Mouse (Mus musculus) intestine, embryonic 15.5 days (tissue): ENCODE data around the gene Crip2. TPM values are rescaled to one million over a fixed set of nuclear protein-coding genes. Genes with fewer than 3 reads are reported as not detected.

ENCODE experiments used
- ATAC-seq: fragments of 200-750 bp; cut with Nextera tagmentation; 2 replicates; pipeline ENCODE4 v1.8.0; 2017; ENCODE audit warnings: moderate TSS enrichment, moderate library complexity
- H3K27ac ChIP-seq: fragments of 300-500 bp; sonication (generic); 2 replicates; pipeline ENCODE4 v1.5.1; 2015; ENCODE audit warnings: mild to moderate bottlenecking, inconsistent platforms
- H3K27me3 ChIP-seq: fragments of 300-500 bp; sonication (generic); replicated peaks from 2 replicates; pipeline ENCODE4 v1.6.1; 2015; ENCODE audit warnings: inconsistent platforms
- H3K36me3 ChIP-seq: fragments of 300-500 bp; sonication (generic); 2 replicates; pipeline ENCODE4 v1.6.1; 2015; ENCODE audit warnings: inconsistent platforms
- H3K4me1 ChIP-seq: fragments of 300-500 bp; sonication (generic); replicated peaks from 2 replicates; pipeline ENCODE4 v1.6.1; 2015; ENCODE audit warnings: inconsistent platforms
- H3K4me2 ChIP-seq: fragments of 300-500 bp; sonication (generic); replicated peaks from 2 replicates; pipeline ENCODE4 v1.6.1; 2015; ENCODE audit warnings: mild to moderate bottlenecking, inconsistent platforms
- H3K4me3 ChIP-seq: fragments of 300-500 bp; sonication (generic); replicated peaks from 2 replicates; pipeline ENCODE4 v1.5.1; 2015; ENCODE audit warnings: inconsistent platforms
- H3K9ac ChIP-seq: fragments of 300-500 bp; sonication (generic); 2 replicates; pipeline ENCODE4 v1.6.1; 2015; ENCODE audit warnings: inconsistent platforms
- H3K9me3 ChIP-seq: fragments of 300-500 bp; sonication (generic); 2 replicates; pipeline ENCODE4 v1.6.1; 2016; ENCODE audit warnings: inconsistent platforms
- WGBS: fragments of 180-500 bp; shearing (Covaris S2); methylation state at CpG from one replicate; pipeline ENCODE4 v1.1.7; 2015; 5-methylcytosine and 5-hydroxymethylcytosine counted together
- polyA plus RNA-seq: library from polyadenylated mRNA; unstranded; fragments of >200 nt; fragmentation: Nextera tagmentation; extraction: Ambion mirVana; gene quantifications from 2 replicates; pipeline ENCODE4 v1.2.1, GENCODE M21; 2015

Crip2 gene
- polyA plus RNA-seq, 1 experiment from 2014 or later: 122 TPM

GRCm38 (mm10) chr12:113143164-113143563, 3.1 kb downstream of the Crip2 start:
- Histone ChIP-seq H3K27ac (peak overlapping the region; percentile 62; the same call in 1 of the 2 replicates), H3K4me3 (peak overlapping the region; percentile 47; the same call in 1 of the 2 replicates), H3K9ac (no peak overlapping the region), H3K36me3 (no peaks in the 10 kb centered on the region), H3K4me2 (peak overlapping the region; percentile 88), H3K9me3 (no peaks in the 10 kb centered on the region), H3K27me3 (peaks cover 16% of the 10 kb centered on the region; the same call in 1 of the 2 replicates), H3K4me1 (peaks cover 67% of the 10 kb centered on the region)
- no peak for ATAC-seq
- WGBS: 46% methylated on average over 7 of the region's 7 CpGs

- H3K9me3 ChIP-seq: no peaks in the 10 kb centered on the region
- ATAC-seq: no peak
- no peak overlapping the region for H3K4me2 ChIP-seq
- H3K4me1 ChIP-seq: peaks cover 68% of the 10 kb centered on the region
- 84% methylated on average over 20 of the region's 20 CpGs for WGBS
- H3K9ac ChIP-seq: no peak overlapping the region
- no peaks in the 10 kb centered on the region for H3K36me3 ChIP-seq
- H3K27me3 ChIP-seq: peaks cover 16% of the 10 kb centered on the region; the same call in 1 of the 2 replicates
- H3K4me3 ChIP-seq: no peak overlapping the region
- no peak overlapping the region for H3K27ac ChIP-seq
These were observed 4.1 kb downstream of the Crip2 start for GRCm38 (mm10) chr12:113144001-113144756.

- H3K9ac ChIP-seq: no peak overlapping the region
- H3K27ac ChIP-seq: no peak overlapping the region
- peaks cover 20% of the 10 kb centered on the region; the same call in 1 of the 2 replicates for H3K27me3 ChIP-seq
- no peak overlapping the region for H3K4me2 ChIP-seq
- H3K4me1 ChIP-seq: peaks cover 61% of the 10 kb centered on the region
- H3K36me3 ChIP-seq: no peaks in the 10 kb centered on the region
- no peaks in the 10 kb centered on the region for H3K9me3 ChIP-seq
- no peak overlapping the region for H3K4me3 ChIP-seq
- 93% methylated on average over 16 of the region's 16 CpGs for WGBS
- ATAC-seq: no peak
These were observed 4.8 kb downstream of the Crip2 start for GRCm38 (mm10) chr12:113144886-113145285.

- H3K36me3 ChIP-seq: no peaks in the 10 kb centered on the region
- H3K9me3 ChIP-seq: no peaks in the 10 kb centered on the region
- H3K4me2 ChIP-seq: no peak overlapping the region
- 90% methylated on average over 5 of the region's 5 CpGs for whole genome bisulfite sequencing
- no peak overlapping the region for H3K9ac ChIP-seq
- H3K4me1 ChIP-seq: peaks cover 54% of the 10 kb centered on the region
- ATAC-seq: no peak
- no peak overlapping the region for H3K27ac ChIP-seq
- no peak overlapping the region for H3K4me3 ChIP-seq
- peaks cover 21% of the 10 kb centered on the region for H3K27me3 ChIP-seq
These were observed 5.6 kb downstream of the Crip2 start for GRCm38 (mm10) chr12:113145591-113145990.

GRCm38 (mm10) chr12:113146112-113147057, 6.3 kb downstream of the Crip2 start, which contains the start of gene Crip1:
Gene Crip1, plus strand, starts transcription at chr12:113146316.
- H3K27ac ChIP-seq: no peak within 1 kb of the TSS
- peak; percentile 15 for ATAC-seq
- H3K27me3 ChIP-seq: peaks cover 16% of the 10 kb centered on the region
- H3K4me2 ChIP-seq: peak within 1 kb of the TSS; percentile 43
- 11% methylated on average over 45 of the region's 45 CpGs for WGBS
- no peak within 1 kb of the TSS for H3K9ac ChIP-seq
- H3K9me3 ChIP-seq: no peaks in the 10 kb centered on the region
- H3K36me3 ChIP-seq: no peaks in the 10 kb centered on the region
- 0 out of 2 replicates have a peak within 1 kb of the TSS, but pooled peaks have one; percentile 13 for H3K4me3 ChIP-seq
- peaks cover 48% of the 10 kb centered on the region for H3K4me1 ChIP-seq

GRCm38 (mm10) chr12:113147481-113147880, 7.4 kb downstream of the Crip2 start:
- H3K27me3 ChIP-seq: peaks cover 6% of the 10 kb centered on the region
- H3K36me3 ChIP-seq: no peaks in the 10 kb centered on the region
- H3K4me3 ChIP-seq: no peak overlapping the region
- H3K4me1 ChIP-seq: peaks cover 46% of the 10 kb centered on the region
- H3K27ac ChIP-seq: no peak overlapping the region
- H3K9ac ChIP-seq: no peak overlapping the region
- WGBS: 79% methylated on average over 8 of the region's 8 CpGs
- no peak overlapping the region for H3K4me2 ChIP-seq
- no peaks in the 10 kb centered on the region for H3K9me3 ChIP-seq
- ATAC-seq: no peak

GRCm38 (mm10) chr12:113148381-113149035, 8.5 kb downstream of the Crip2 start:
- WGBS: 43% methylated on average over 16 of the region's 16 CpGs
- Histone ChIP-seq H3K36me3 (no peaks in the 10 kb centered on the region), H3K9me3 (no peaks in the 10 kb centered on the region), H3K27ac (no peak overlapping the region), H3K27me3 (peaks cover 6% of the 10 kb centered on the region), H3K4me3 (no peak overlapping the region), H3K4me1 (peaks cover 35% of the 10 kb centered on the region), H3K9ac (no peak overlapping the region), H3K4me2 (no peak overlapping the region)
- ATAC-seq: 0 out of 2 replicates have a peak, but pooled peaks have one; percentile 7

- H3K4me2 ChIP-seq: no peak overlapping the region
- no peak overlapping the region for H3K4me3 ChIP-seq
- H3K9ac ChIP-seq: no peak overlapping the region
- H3K36me3 ChIP-seq: 0 out of 2 replicates have a peak, but pooled peaks cover 4% of the 10 kb centered on the region
- WGBS: 66% methylated on average over 4 of the region's 4 CpGs
- no peaks in the 10 kb centered on the region for H3K9me3 ChIP-seq
- peaks cover 36% of the 10 kb centered on the region for H3K4me1 ChIP-seq
- no peak for ATAC-seq
- H3K27me3 ChIP-seq: peaks cover 6% of the 10 kb centered on the region
- H3K27ac ChIP-seq: no peak overlapping the region
These were observed 9.3 kb downstream of the Crip2 start for GRCm38 (mm10) chr12:113149341-113149740.

GRCm38 (mm10) chr12:113149896-113150295, 9.9 kb downstream of the Crip2 start:
- Histone ChIP-seq H3K9ac (no peak overlapping the region), H3K4me1 (peaks cover 42% of the 10 kb centered on the region), H3K4me3 (no peak overlapping the region), H3K36me3 (0 out of 2 replicates have a peak, but pooled peaks cover 4% of the 10 kb centered on the region), H3K27me3 (peaks cover 6% of the 10 kb centered on the region), H3K9me3 (no peaks in the 10 kb centered on the region), H3K4me2 (no peak overlapping the region), H3K27ac (no peak overlapping the region)
- WGBS: 74% methylated on average over 3 of the region's 3 CpGs
- no peak for ATAC-seq

GRCm38 (mm10) chr12:113150591-113150990, 10.6 kb downstream of the Crip2 start:
- Histone ChIP-seq H3K4me3 (no peak overlapping the region), H3K27me3 (peaks cover 6% of the 10 kb centered on the region), H3K4me1 (peaks cover 47% of the 10 kb centered on the region), H3K27ac (no peak overlapping the region), H3K9me3 (no peaks in the 10 kb centered on the region), H3K4me2 (no peak overlapping the region; the same call in 1 of the 2 replicates), H3K36me3 (0 out of 2 replicates have a peak, but pooled peaks cover 4% of the 10 kb centered on the region), H3K9ac (no peak overlapping the region)
- WGBS: 76% methylated on average over 4 of the region's 4 CpGs
- ATAC-seq: no peak

- no peak for ATAC-seq
- H3K27ac ChIP-seq: no peak overlapping the region
- 64% methylated on average over 8 of the region's 8 CpGs for WGBS
- H3K9me3 ChIP-seq: no peaks in the 10 kb centered on the region
- peak overlapping the region; percentile 90; the same call in 1 of the 2 replicates for H3K4me2 ChIP-seq
- H3K36me3 ChIP-seq: 0 out of 2 replicates have a peak, but pooled peaks cover 4% of the 10 kb centered on the region
- H3K4me3 ChIP-seq: no peak overlapping the region
- peaks cover 6% of the 10 kb centered on the region for H3K27me3 ChIP-seq
- no peak overlapping the region for H3K9ac ChIP-seq
- peaks cover 43% of the 10 kb centered on the region for H3K4me1 ChIP-seq
These were observed 11.0 kb downstream of the Crip2 start for GRCm38 (mm10) chr12:113151046-113151445.
